Mouse (Mus musculus) intestine, embryonic 16.5 days (tissue): Measurements from ENCODE around the gene Olfr979. TPM values are rescaled to one million over a fixed set of nuclear protein-coding genes. Genes with fewer than 3 reads are reported as not detected.
A peak's percentile ranks its signal among the peaks of the same experiment; 100 is the strongest.
"Not testable (repeated sequence)": the region's sequence is repeated elsewhere in the genome, so short reads cannot be mapped to it uniquely, and the experiment has no call there.

Experiments used
- ATAC-seq: fragments of 200-750 bp; cut with Nextera tagmentation; 2 replicates; pipeline ENCODE4 v1.8.0; 2017; ENCODE audit warnings: moderate TSS enrichment, moderate library complexity
- H3K27ac ChIP-seq: fragments of 300-500 bp; sonication (generic); 2 replicates; pipeline ENCODE4 v1.5.1; 2014; ENCODE audit warnings: mild to moderate bottlenecking, low read length
- H3K27me3 ChIP-seq: fragments of 300-500 bp; sonication (generic); replicated peaks from 2 replicates; pipeline ENCODE4 v1.6.1; 2014; ENCODE audit warnings: low read length, control low read depth, mixed read lengths; ENCODE audit not compliant: control insufficient read depth, insufficient read depth
- H3K36me3 ChIP-seq: fragments of 300-500 bp; sonication (generic); 2 replicates; pipeline ENCODE4 v1.6.1; 2014; ENCODE audit warnings: low read length, control low read depth; ENCODE audit not compliant: control insufficient read depth, insufficient read depth
- H3K4me1 ChIP-seq: fragments of 300-500 bp; sonication (generic); 2 replicates; pipeline ENCODE4 v1.6.1; 2014; ENCODE audit warnings: low read length, control low read depth, mixed read lengths; ENCODE audit not compliant: control insufficient read depth, insufficient read depth
- H3K4me2 ChIP-seq: fragments of 300-500 bp; sonication (generic); 2 replicates; pipeline ENCODE4 v1.6.1; 2014; ENCODE audit warnings: low read depth, low read length, control low read depth
- H3K4me3 ChIP-seq: fragments of 300-500 bp; sonication (generic); 2 replicates; pipeline ENCODE4 v1.5.1; 2014; ENCODE audit warnings: mild to moderate bottlenecking, low read length
- H3K9ac ChIP-seq: fragments of 300-500 bp; sonication (generic); 2 replicates; pipeline ENCODE4 v1.6.1; 2014; ENCODE audit warnings: low read depth, low read length
- H3K9me3 ChIP-seq: fragments of 300-500 bp; sonication (generic); 2 replicates; pipeline ENCODE4 v1.6.1; 2016; ENCODE audit warnings: low read length, control low read depth; ENCODE audit not compliant: control insufficient read depth
- WGBS: fragments of 180-500 bp; shearing (Covaris S2); extraction: QIAGEN DNeasy Blood & Tissue Kit; methylation state at CpG from one replicate; pipeline ENCODE4 v1.1.7; 2014; 5-methylcytosine and 5-hydroxymethylcytosine counted together
- polyA plus RNA-seq: library from polyadenylated mRNA; unstranded; fragments of >200 nt; fragmentation: Nextera tagmentation; extraction: Ambion mirVana; gene quantifications from 2 replicates; pipeline ENCODE4 v1.2.1, GENCODE M21; 2015

Gene Olfr979
- not detected in 2 replicates for polyA plus RNA-seq

DNA sequence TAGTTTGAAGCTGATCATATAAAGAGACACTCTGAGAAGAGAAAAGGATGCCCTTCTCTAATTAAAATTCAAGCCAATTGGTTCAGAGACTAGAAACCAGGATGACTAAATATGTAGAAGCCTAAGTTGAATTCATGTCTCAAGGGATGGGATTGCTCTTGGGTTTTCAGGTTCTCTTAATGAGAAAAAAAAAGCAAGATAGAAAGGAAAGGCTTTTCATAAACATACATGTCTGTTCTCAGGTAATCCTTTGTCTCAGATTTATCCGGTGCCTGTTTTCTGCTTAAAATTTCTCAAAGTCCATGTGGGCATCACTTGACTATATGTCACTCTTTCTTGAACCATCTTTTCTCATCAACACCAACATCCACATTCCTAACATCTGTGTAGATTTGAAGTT is at the start of gene Olfr979:
Gene Olfr979 (minus strand): TSS at position 101 of the 400 bp plus-strand sequence.
- WGBS, result 89% methylated on average over 1 of the region's 1 CpGs
- no peak within 1 kb of the TSS for H3K4me3 ChIP-seq
- no peak within 1 kb of the TSS for H3K9ac ChIP-seq
- no peaks in the 10 kb centered on the region for H3K27me3 ChIP-seq
- H3K4me2 ChIP-seq, result no peak within 1 kb of the TSS
- ATAC-seq, result no peak
- no peak within 1 kb of the TSS for H3K27ac ChIP-seq
- H3K4me1 ChIP-seq, result no peaks in the 10 kb centered on the region
- H3K36me3 ChIP-seq, result no peaks in the 10 kb centered on the region
- H3K9me3 ChIP-seq, result no peaks in the 10 kb centered on the region

DNA sequence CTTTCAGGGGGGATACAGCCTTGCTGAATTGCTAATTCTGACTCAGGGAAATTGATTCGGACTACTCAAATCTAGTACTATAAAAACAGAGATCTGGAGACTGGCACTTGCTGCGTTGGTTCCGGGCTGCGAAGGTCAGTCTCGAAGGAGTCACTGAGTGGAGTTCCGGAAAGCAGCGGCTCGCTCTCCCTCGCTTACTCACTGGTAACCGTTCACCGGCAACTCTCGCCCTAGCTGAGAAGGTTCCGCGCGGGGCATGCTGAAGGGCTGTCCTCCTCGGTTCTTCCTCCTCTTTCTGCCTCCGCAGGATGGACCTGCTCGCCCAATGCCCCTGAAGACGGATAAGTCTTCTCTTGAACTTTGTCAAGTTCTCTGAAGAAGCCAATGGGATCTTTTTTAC is 46.9 kb upstream of the Olfr979 start:
- WGBS, result 93% methylated on average over 19 of the region's 19 CpGs
- ATAC-seq, result no peak

DNA sequence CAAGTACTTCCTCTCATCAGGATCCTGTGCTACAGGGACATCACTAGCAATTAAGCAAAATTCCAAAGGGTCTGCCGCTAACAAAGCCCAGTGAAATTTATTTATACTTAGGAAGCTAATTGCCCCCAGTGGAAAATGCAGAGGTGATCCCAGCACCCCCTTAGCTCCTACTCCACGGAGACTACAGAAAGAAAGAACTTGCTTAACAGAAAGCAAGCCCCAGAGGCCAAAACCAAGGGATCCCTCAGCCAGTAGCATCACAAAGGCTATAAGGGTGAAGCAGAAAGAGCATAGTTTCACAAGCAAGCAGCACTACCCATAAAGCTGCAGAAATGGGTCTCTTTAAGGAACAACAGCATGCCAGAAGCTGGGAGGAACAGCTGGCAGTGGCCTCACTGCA is 17.9 kb upstream of the Olfr979 start, which contains the start of gene Olfr981:
Gene Olfr981 (plus strand): TSS at position 301 of the 400 bp plus-strand sequence.
- no peak within 1 kb of the TSS for H3K27ac ChIP-seq
- no peak within 1 kb of the TSS for H3K9ac ChIP-seq
- H3K27me3 ChIP-seq, result no peaks in the 10 kb centered on the region
- H3K9me3 ChIP-seq, result no peaks in the 10 kb centered on the region
- 63% methylated on average over 2 of the region's 2 CpGs for WGBS
- no peak within 1 kb of the TSS for H3K4me3 ChIP-seq
- H3K4me1 ChIP-seq, result no peaks in the 10 kb centered on the region
- H3K36me3 ChIP-seq, result no peaks in the 10 kb centered on the region
- no peak for ATAC-seq
- H3K4me2 ChIP-seq, result no peak within 1 kb of the TSS

More for the DNA sequence above, 46.9 kb upstream of the Olfr979 start:
- Histone ChIP-seq H3K4me1 (no peaks in the 10 kb centered on the region), H3K9me3 (no peaks in the 10 kb centered on the region), H3K4me3 (no peak overlapping the region), H3K27ac (no peak overlapping the region), H3K36me3 (no peaks in the 10 kb centered on the region), H3K9ac (no peak overlapping the region), H3K4me2 (no peak overlapping the region), H3K27me3 (no peaks in the 10 kb centered on the region)

DNA sequence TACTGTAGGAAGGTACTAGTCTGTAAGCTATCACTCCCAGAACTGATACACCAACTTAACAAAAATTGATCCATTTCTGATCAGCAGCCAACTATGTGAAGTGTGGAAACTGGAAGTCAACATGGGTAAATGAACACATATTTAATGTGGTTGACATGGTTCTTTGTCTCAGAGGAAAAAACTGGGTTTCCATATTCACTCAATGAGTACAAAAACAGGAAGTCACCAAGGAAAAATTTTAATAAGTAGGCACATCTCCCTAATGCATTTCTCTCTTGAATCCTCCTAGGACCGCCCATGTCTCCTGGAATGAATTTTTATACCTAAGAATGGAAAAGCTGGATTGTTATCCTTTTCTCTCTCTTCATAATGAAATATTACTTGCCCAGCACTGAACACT is 6.2 kb upstream of the Olfr979 start, which contains the start of gene Olfr980:
Gene Olfr980 (minus strand): TSS at position 101 of the 400 bp plus-strand sequence.
- H3K9ac ChIP-seq, result no peak within 1 kb of the TSS
- H3K4me3 ChIP-seq, result no peak within 1 kb of the TSS
- no peak within 1 kb of the TSS for H3K27ac ChIP-seq
- no peaks in the 10 kb centered on the region for H3K36me3 ChIP-seq
- no peaks in the 10 kb centered on the region for H3K27me3 ChIP-seq
- no peaks in the 10 kb centered on the region for H3K4me1 ChIP-seq
- H3K9me3 ChIP-seq, result no peaks in the 10 kb centered on the region
- no peak for ATAC-seq
- H3K4me2 ChIP-seq, result no peak within 1 kb of the TSS
- 87% methylated on average over 1 of the region's 1 CpGs for WGBS

DNA sequence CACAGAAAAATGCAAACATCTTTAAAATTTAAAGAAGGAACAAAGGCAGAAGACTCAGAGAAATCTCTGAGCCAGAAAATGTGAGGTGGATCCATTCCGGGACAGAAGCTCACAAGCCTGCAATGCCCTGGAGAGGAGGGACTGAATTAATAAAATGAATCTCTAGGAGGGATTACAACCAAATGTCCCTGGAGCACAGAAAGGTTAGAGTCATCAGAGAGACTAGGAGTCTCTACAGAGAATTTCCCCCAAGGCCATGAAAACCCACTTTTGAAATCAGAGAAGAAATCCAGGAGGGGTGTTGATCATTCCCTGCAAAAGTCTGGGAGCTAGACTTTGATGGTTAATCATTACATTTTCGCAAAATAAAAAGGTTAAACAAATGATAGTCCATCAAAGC is 11.5 kb downstream of the Olfr979 start, which contains the start of gene Olfr978:
Gene Olfr978 (plus strand): TSS at position 301 of the 400 bp plus-strand sequence.
- 85% methylated on average over 2 of the region's 2 CpGs for WGBS
- Histone ChIP-seq H3K9ac (no peak within 1 kb of the TSS), H3K4me3 (no peak within 1 kb of the TSS), H3K36me3 (no peaks in the 10 kb centered on the region), H3K9me3 (no peaks in the 10 kb centered on the region), H3K27me3 (no peaks in the 10 kb centered on the region), H3K27ac (no peak within 1 kb of the TSS), H3K4me2 (no peak within 1 kb of the TSS), H3K4me1 (no peaks in the 10 kb centered on the region)
- ATAC-seq, result no peak

DNA sequence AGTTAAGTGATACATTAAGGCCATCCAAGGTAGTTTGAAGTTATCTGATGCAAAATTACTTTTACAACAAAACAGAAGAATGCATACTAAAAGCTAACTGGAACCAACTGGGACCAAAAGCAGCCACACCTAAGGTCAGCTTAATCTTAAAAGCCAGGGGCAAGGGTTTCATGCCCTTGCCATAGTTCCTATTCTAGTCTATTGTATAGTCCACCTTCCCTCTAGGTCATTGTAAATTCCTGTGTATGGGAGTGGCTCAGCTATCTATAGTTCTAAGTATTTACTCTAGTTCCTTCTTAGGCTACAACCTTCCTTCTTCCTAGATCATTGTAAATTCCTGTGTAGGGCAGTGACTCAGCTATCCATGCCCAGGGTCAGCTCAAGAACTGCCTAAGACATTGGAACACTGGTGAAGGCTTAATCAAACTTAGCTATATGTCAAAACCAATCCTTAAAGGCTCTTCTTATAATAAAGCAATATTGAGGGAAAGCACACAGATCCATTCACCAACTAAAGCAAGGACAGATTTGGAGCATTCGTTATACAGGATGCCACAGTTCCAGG is 26.6 kb downstream of the Olfr979 start:
- H3K36me3 ChIP-seq, H3K4me1 ChIP-seq, H3K4me3 ChIP-seq, H3K27me3 ChIP-seq, H3K4me2 ChIP-seq, H3K27ac ChIP-seq, H3K9me3 ChIP-seq, H3K9ac ChIP-seq: not testable (repeated sequence)
- 74% methylated on average over 1 of the region's 1 CpGs for WGBS
- 0 out of 2 replicates have a peak, but pooled peaks have one; percentile 60 for ATAC-seq

DNA sequence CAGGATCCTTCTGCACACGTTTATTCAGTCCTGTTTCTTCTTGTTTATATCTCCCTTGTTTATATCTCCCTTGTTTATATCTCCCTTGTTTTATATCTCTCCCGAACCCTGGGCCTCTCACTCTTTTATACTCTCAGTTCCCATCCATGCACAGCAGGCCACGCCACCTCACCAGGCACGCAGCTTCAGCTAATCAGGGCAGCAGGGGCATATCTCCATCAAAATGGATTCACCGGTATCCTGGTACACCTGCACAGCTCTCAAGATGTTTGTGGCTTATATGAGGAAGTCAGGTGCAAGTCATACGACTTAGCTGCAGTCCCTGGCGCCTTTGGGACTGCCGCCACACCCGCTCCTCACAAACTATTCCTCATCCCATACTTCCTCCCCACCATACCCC is 42.2 kb downstream of the Olfr979 start, which contains the start of gene Olfr976:
Gene Olfr976 (minus strand): TSS at position 101 of the 400 bp plus-strand sequence.
- not testable (repeated sequence) for H3K27me3 ChIP-seq, H3K9me3 ChIP-seq, H3K4me2 ChIP-seq, H3K9ac ChIP-seq, H3K36me3 ChIP-seq, ATAC-seq, H3K27ac ChIP-seq, H3K4me1 ChIP-seq, H3K4me3 ChIP-seq
- WGBS, result 71% methylated on average over 6 of the region's 9 CpGs

DNA sequence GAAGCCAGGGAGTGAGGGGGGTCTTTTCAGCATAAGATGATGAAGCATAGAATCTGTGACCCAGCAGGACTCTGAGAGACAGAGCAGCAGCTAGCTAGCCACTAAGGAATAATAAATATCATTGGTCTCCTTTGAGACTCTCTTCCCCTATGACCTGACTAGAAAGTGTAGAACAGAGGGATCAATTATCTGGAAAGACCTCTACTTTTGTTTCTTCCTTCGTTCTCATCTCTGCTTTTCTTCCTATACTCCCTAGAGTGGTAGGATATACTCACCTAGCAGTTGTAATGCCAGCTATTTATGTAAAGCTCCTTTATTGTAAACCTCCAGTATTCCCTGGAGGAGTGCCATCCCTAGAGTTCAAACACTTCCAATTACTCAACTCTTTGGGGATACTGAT is 51.3 kb downstream of the Olfr979 start, which contains the start of gene Olfr975:
Gene Olfr975 (minus strand): TSS at position 101 of the 400 bp plus-strand sequence.
- ATAC-seq, result no peak

More for the DNA sequence above, 51.3 kb downstream of the Olfr979 start, which contains the start of gene Olfr975:
- H3K9me3 ChIP-seq, result no peaks in the 10 kb centered on the region
- H3K4me1 ChIP-seq, result no peaks in the 10 kb centered on the region
- no peak within 1 kb of the TSS for H3K27ac ChIP-seq
- H3K36me3 ChIP-seq, result no peaks in the 10 kb centered on the region
- no peak within 1 kb of the TSS for H3K4me3 ChIP-seq
- no peak within 1 kb of the TSS for H3K9ac ChIP-seq
- WGBS, result 77% methylated on average over 1 of the region's 1 CpGs
- H3K4me2 ChIP-seq, result no peak within 1 kb of the TSS
- no peaks in the 10 kb centered on the region for H3K27me3 ChIP-seq
